Mouse (Mus musculus): Measurements from ENCODE around the gene Bub3.
A peak's percentile ranks its signal among the peaks of the same experiment; 100 is the strongest.

The Bub3 gene

GRCm38 (mm10) chr7:131556541-131557271 lies 3.3 kb upstream of the Bub3 start:
- DNase-seq: peak in 1 of 2 experiments; percentile 54

- no peak for DNase-seq
Measured at GRCm38 (mm10) chr7:131557751-131558150, 2.3 kb upstream of the Bub3 start.

- no peak for DNase-seq
Measured at GRCm38 (mm10) chr7:131560697-131561042, 648 bp downstream of the Bub3 start.

GRCm38 (mm10) chr7:131575246-131575645 lies 15.2 kb downstream of the Bub3 start:
- DNase-seq: no peak

- DNase-seq: no peak
Measured at GRCm38 (mm10) chr7:131582178-131582577, 22.2 kb downstream of the Bub3 start.

GRCm38 (mm10) chr7:131585551-131585950 lies 25.5 kb downstream of the Bub3 start:
- DNase-seq: no peak

GRCm38 (mm10) chr7:131597779-131598482 lies 37.9 kb downstream of the Bub3 start:
- peak in 1 of 2 experiments; percentile 9 for DNase-seq

- DNase-seq: peak; percentile 21 to 44
Measured at GRCm38 (mm10) chr7:131598483-131598824, 38.4 kb downstream of the Bub3 start.

- no peak for DNase-seq
Measured at GRCm38 (mm10) chr7:131602106-131602505, 42.1 kb downstream of the Bub3 start.

- DNase-seq: no peak
Measured at GRCm38 (mm10) chr7:131603186-131603585, 43.2 kb downstream of the Bub3 start.

GRCm38 (mm10) chr7:131604946-131605345 lies 44.9 kb downstream of the Bub3 start:
- no peak for DNase-seq

- no peak for DNase-seq
Measured at GRCm38 (mm10) chr7:131605481-131605880, 45.5 kb downstream of the Bub3 start.

- no peak for DNase-seq
Measured at GRCm38 (mm10) chr7:131608049-131608448, 48.0 kb downstream of the Bub3 start.

- no peak for DNase-seq
Measured at GRCm38 (mm10) chr7:131609677-131610076, 49.7 kb downstream of the Bub3 start.
